Mouse (Mus musculus) C2C12 (cell line): ENCODE data around the gene Tdrd6.

ENCODE experiments used
- CEBPB ChIP-seq: IDR thresholded peaks from one replicate; pipeline ENCODE4 v1.6.1; 2011; ENCODE audit warnings: low read depth, mild to moderate bottlenecking, control low read depth, moderate library complexity
- CTCF ChIP-seq: IDR thresholded peaks from one replicate; pipeline ENCODE4 v1.5.1; 2011; ENCODE audit not compliant: control insufficient read depth, insufficient read depth, insufficient read length
- FOSL1 ChIP-seq: IDR thresholded peaks from one replicate; pipeline ENCODE4 v1.8.0; 2011; ENCODE audit warnings: mild to moderate bottlenecking, low read length; ENCODE audit not compliant: poor library complexity, insufficient read depth, severe bottlenecking
- USF1 ChIP-seq: IDR thresholded peaks from one replicate; pipeline ENCODE4 v1.6.1; 2011; ENCODE audit warnings: low read depth, mild to moderate bottlenecking, control low read depth, moderate library complexity

GRCm38 (mm10) chr17:43611586-43611985 is 18.5 kb downstream of the Tdrd6 start:
- TF ChIP-seq FOSL1 (no peak), CTCF (peak; percentile 32), USF1 (no peak), CEBPB (no peak)
